Mouse (Mus musculus) CH12.LX (cell line): ENCODE results near the gene Cd93. TPM values are rescaled to one million over a fixed set of nuclear protein-coding genes. Genes with fewer than 3 reads are reported as not detected.

Experiments
- DNase-seq: peaks from one replicate; pipeline ENCODE4 v3.0.0-alpha.2; 2013; ENCODE audit errors: extremely low read depth
- H3K27ac ChIP-seq: 2 replicates; pipeline ENCODE4 v1.5.1; 2012; ENCODE audit warnings: low read depth, mild to moderate bottlenecking, control low read depth, moderate library complexity; ENCODE audit not compliant: insufficient read depth
- H3K27me3 ChIP-seq: replicated peaks from 2 replicates; pipeline ENCODE3; 2012; ENCODE audit warnings: inconsistent platforms
- H3K36me3 ChIP-seq, 2 experiments: replicated peaks in 1 of 2; 2 replicates each; pipeline versions ENCODE3 to v1.6.1; 2012; ENCODE audit warnings: inconsistent platforms in 1 of 2, low read length in 1 of 2, mild to moderate bottlenecking in 1 of 2, mixed read lengths in 1 of 2, moderate library complexity in 1 of 2; ENCODE audit not compliant: control insufficient read depth in 1 of 2, insufficient read depth in 1 of 2
- H3K4me1 ChIP-seq, 2 experiments: 2 replicates each; pipeline ENCODE4 v1.6.1; 2012; ENCODE audit warnings: inconsistent platforms in 1 of 2, moderate library complexity in 1 of 2; ENCODE audit not compliant: insufficient read depth in 2 of 2, control insufficient read depth in 1 of 2
- H3K4me2 ChIP-seq: 2 replicates; pipeline ENCODE4 v1.6.1; 2012; ENCODE audit warnings: low read depth, mild to moderate bottlenecking, control low read depth; ENCODE audit not compliant: poor library complexity, insufficient read depth, severe bottlenecking
- H3K4me3 ChIP-seq, 3 experiments: fragments of 150-350 bp in 1 of 3; sonication (generic) in 1 of 3; replicated peaks in 1 of 3; 2 replicates each; pipeline versions ENCODE3 to v1.5.1; 2011 to 2012; ENCODE audit warnings: low read depth in 2 of 3, low read length in 2 of 3, mild to moderate bottlenecking in 2 of 3, moderate library complexity in 2 of 3, control low read depth in 1 of 3, improper control_type of control experiment in 1 of 3, inconsistent platforms in 1 of 3, mixed read lengths in 1 of 3; ENCODE audit not compliant: poor library complexity in 1 of 3
- H3K79me2 ChIP-seq: replicated peaks from 2 replicates; pipeline ENCODE4 v1.6.1; 2012; ENCODE audit warnings: mild to moderate bottlenecking, moderate library complexity; ENCODE audit not compliant: control insufficient read depth, poor library complexity, insufficient read depth, severe bottlenecking; ENCODE audit errors: extremely low read depth
- H3K9ac ChIP-seq: 2 replicates; pipeline ENCODE4 v1.6.1; 2012; ENCODE audit warnings: low read depth, mild to moderate bottlenecking, control low read depth, moderate library complexity; ENCODE audit not compliant: insufficient read depth
- H3K9me3 ChIP-seq: replicated peaks from 2 replicates; pipeline ENCODE3; 2012; ENCODE audit warnings: low read length, inconsistent platforms, mixed read lengths
- CHD1 ChIP-seq: IDR thresholded peaks from 2 replicates; pipeline ENCODE4 v1.6.1; 2012; ENCODE audit warnings: low read depth, low read length, improper control_type of control experiment, inconsistent platforms
- CTCF ChIP-seq, 2 experiments: IDR thresholded peaks in 1 of 2; conservative IDR thresholded peaks in 1 of 2; 2 replicates each; pipeline ENCODE4 v1.5.1; 2011 to 2012; ENCODE audit warnings: low read depth in 2 of 2, low read length in 2 of 2, improper control_type of control experiment in 1 of 2, inconsistent platforms in 1 of 2, mild to moderate bottlenecking in 1 of 2, moderate library complexity in 1 of 2
- ELF1 ChIP-seq: IDR thresholded peaks from 2 replicates; pipeline ENCODE4 v1.6.1; 2014; ENCODE audit warnings: low read depth, mild to moderate bottlenecking, inconsistent platforms, low read length, improper control_type of control experiment
- IRF4 ChIP-seq: IDR thresholded peaks from 2 replicates; pipeline ENCODE4 v1.6.1; 2014; ENCODE audit warnings: low read depth, mild to moderate bottlenecking, inconsistent platforms, low read length, improper control_type of control experiment
- JUN ChIP-seq: IDR thresholded peaks from 2 replicates; pipeline ENCODE4 v1.6.1; 2011; ENCODE audit warnings: low read depth, mild to moderate bottlenecking, low read length, improper control_type of control experiment, moderate library complexity; ENCODE audit not compliant: insufficient read depth
- JUND ChIP-seq: conservative IDR thresholded peaks from 2 replicates; pipeline ENCODE4 v1.6.1; 2011; ENCODE audit warnings: low read depth, low read length, improper control_type of control experiment
- MEF2A ChIP-seq: IDR thresholded peaks from 2 replicates; pipeline ENCODE4 v1.6.1; 2014; ENCODE audit warnings: low read depth, mild to moderate bottlenecking, inconsistent platforms, low read length, improper control_type of control experiment, borderline replicate concordance
- MYC ChIP-seq: IDR thresholded peaks from 2 replicates; pipeline ENCODE4 v1.6.1; 2011; ENCODE audit warnings: low read depth, mild to moderate bottlenecking, improper control_type of control experiment, low read length
- NELFE ChIP-seq: IDR thresholded peaks from 2 replicates; pipeline ENCODE4 v1.6.1; 2011; ENCODE audit warnings: low read depth, low read length, improper control_type of control experiment
- NRF1 ChIP-seq: IDR thresholded peaks from 2 replicates; pipeline ENCODE4 v1.6.1; 2014; ENCODE audit warnings: low read depth, mild to moderate bottlenecking, inconsistent platforms, low read length, improper control_type of control experiment, moderate library complexity
- PAX5 ChIP-seq: IDR thresholded peaks from 2 replicates; pipeline ENCODE4 v1.6.1; 2012; ENCODE audit warnings: low read length, inconsistent platforms, mixed read lengths
- POLR2A ChIP-seq: IDR thresholded peaks from 2 replicates; pipeline ENCODE4 v1.6.1; 2011; ENCODE audit warnings: low read depth, mild to moderate bottlenecking, improper control_type of control experiment, low read length
- POLR2AphosphoS2 ChIP-seq: IDR thresholded peaks from 2 replicates; pipeline ENCODE4 v1.6.1; 2011; ENCODE audit warnings: low read depth, low read length, improper control_type of control experiment
- RCOR1 ChIP-seq: conservative IDR thresholded peaks from 2 replicates; pipeline ENCODE4 v1.6.1; 2012; ENCODE audit warnings: low read depth, mild to moderate bottlenecking, inconsistent platforms, low read length, improper control_type of control experiment
- SIN3A ChIP-seq: IDR thresholded peaks from 2 replicates; pipeline ENCODE4 v1.6.1; 2012; ENCODE audit warnings: low read length, improper control_type of control experiment, inconsistent platforms
- TBP ChIP-seq: conservative IDR thresholded peaks from 2 replicates; pipeline ENCODE4 v1.6.1; 2011; ENCODE audit warnings: low read depth, low read length, improper control_type of control experiment
- TCF12 ChIP-seq: IDR thresholded peaks from 2 replicates; pipeline ENCODE4 v1.6.1; 2014; ENCODE audit warnings: low read depth, mild to moderate bottlenecking, inconsistent platforms, low read length, improper control_type of control experiment
- UBTF ChIP-seq: IDR thresholded peaks from 2 replicates; pipeline ENCODE4 v1.6.1; 2012; ENCODE audit warnings: low read depth, mild to moderate bottlenecking, inconsistent platforms, low read length, improper control_type of control experiment, moderate library complexity
- USF1 ChIP-seq: IDR thresholded peaks from 2 replicates; pipeline ENCODE4 v1.6.1; 2014; ENCODE audit warnings: low read depth, mild to moderate bottlenecking, inconsistent platforms, low read length, improper control_type of control experiment
- ZKSCAN1 ChIP-seq: IDR thresholded peaks from 2 replicates; pipeline ENCODE4 v1.6.1; 2012; ENCODE audit warnings: low read depth, inconsistent platforms, low read length, improper control_type of control experiment, borderline replicate concordance
- ZMIZ1 ChIP-seq: IDR thresholded peaks from 2 replicates; pipeline ENCODE4 v1.6.1; 2012; ENCODE audit warnings: low read depth, mild to moderate bottlenecking, inconsistent platforms, low read length, improper control_type of control experiment
- ZNF384 ChIP-seq: IDR thresholded peaks from 2 replicates; pipeline ENCODE4 v1.6.1; 2012; ENCODE audit warnings: low read depth, low read length, improper control_type of control experiment, inconsistent platforms
- dilution Hi-C: fragments of 300-500 bp; cut with MboI; formaldehyde crosslinking; loops from 2 replicates; pipeline ENCODE4 v1.14.3; 2020; ENCODE audit warnings: low sequenced_read_pairs; ENCODE audit not compliant: extremely low pct_unique_long_range_greater_than_20kb, extremely low pct_ligation_motif_present
- in situ Hi-C: fragments of 300-500 bp; cut with MboI; formaldehyde crosslinking; loops from 3 replicates; pipeline ENCODE4 v1.14.3; 2019; ENCODE audit warnings: low sequenced_read_pairs, low pct_ligation_motif_present, low pct_unique_long_range_greater_than_20kb, mixed read lengths
- polyA plus RNA-seq: library from polyadenylated mRNA; unstranded; fragments of >175 nt; gene quantifications from 2 replicates; pipeline ENCODE4 v1.2.1, GENCODE M21; 2012; ENCODE audit warnings: low read depth; ENCODE audit not compliant: insufficient read length
- total RNA-seq, 2 experiments: library from RNA; depleted of rRNA; stranded (reverse); fragments of 300-350 nt in 1 of 2; fragments of >200 nt in 1 of 2; gene quantifications; 2 replicates each; pipeline ENCODE4 v1.2.3; 2012 to 2014

Cd93 gene
- total and polyA plus RNA-seq, 3 experiments: 0.04 to 0.08 (median 0.07) TPM

- Histone ChIP-seq H3K4me1 (peaks cover 2 to 12% of the 10 kb centered on the region in 2 experiments; a peak in 3 of 4 replicates), H3K27me3 (no peaks in the 10 kb centered on the region), H3K9me3 (peaks cover 5% of the 10 kb centered on the region), H3K4me2 (no peak overlapping the region), H3K27ac (no peak overlapping the region), H3K79me2 (no peaks in the 10 kb centered on the region), H3K9ac (no peak overlapping the region), H3K36me3 (no peaks in the 10 kb centered on the region), H3K4me3 (no peak overlapping the region)
- DNase-seq: no peak
- dilution Hi-C loops (no loop called here), in situ Hi-C loops (loop anchor here (25.0 kb wide), 1 partner anchor 265 kb away; the partner anchor contains the start of gene Nxt1)
- TF ChIP-seq IRF4 (no peak), CTCF (conservative IDR thresholded peaks at IDR 0.05 in 1 of 2, IDR thresholded peaks at IDR 0.05 in 1 of 2; ENCODE audit: low read depth in 2 of 2, low read length in 2 of 2) (no peak), UBTF (no peak), ZKSCAN1 (no peak), RCOR1 (no peak), MEF2A (no peak), ELF1 (no peak), USF1 (no peak), ZMIZ1 (no peak), TCF12 (no peak), PAX5 (no peak), ZNF384 (no peak), POLR2AphosphoS2 (no peak), CHD1 (no peak), JUND (no peak), MYC (no peak), JUN (no peak)
These were observed 45.6 kb downstream of the Cd93 start for GRCm38 (mm10) chr2:148397784-148398100.

GRCm38 (mm10) chr2:148397015-148397783 lies 46.2 kb downstream of the Cd93 start:
- H3K4me1 ChIP-seq: peaks cover 2 to 12% of the 10 kb centered on the region in 2 experiments; a peak in 3 of 4 replicates
- no peak overlapping the region for H3K27ac ChIP-seq
- no peak overlapping the region for H3K9ac ChIP-seq
- in situ Hi-C loops (loop anchor here (25.0 kb wide), 1 partner anchor 265 kb away; the partner anchor contains the start of gene Nxt1), dilution Hi-C loops (no loop called here)
- no peaks in the 10 kb centered on the region for H3K27me3 ChIP-seq
- H3K9me3 ChIP-seq: peaks cover 5% of the 10 kb centered on the region
- H3K36me3 ChIP-seq: no peaks in the 10 kb centered on the region
- DNase-seq: no peak
- no peak overlapping the region for H3K4me3 ChIP-seq
- no peaks in the 10 kb centered on the region for H3K79me2 ChIP-seq
- TF ChIP-seq TBP (no peak), POLR2A (no peak), NRF1 (no peak), MYC (no peak), SIN3A (no peak), CHD1 (no peak), ELF1 (no peak), RCOR1 (no peak), ZMIZ1 (no peak), ZKSCAN1 (no peak), NELFE (no peak)
- no peak overlapping the region for H3K4me2 ChIP-seq
